Mouse (Mus musculus): Measurements from ENCODE around the gene C2. TPM values are rescaled to one million over a fixed set of nuclear protein-coding genes. Genes with fewer than 3 reads are reported as not detected.
"Not testable (repeated sequence)": the region's sequence is repeated elsewhere in the genome, so short reads cannot be mapped to it uniquely, and the experiment has no call there.

The C2 gene
- total RNA-seq, 2 experiments from 2014 or later = not detected

- ATAC-seq (replicated peaks; ENCODE audit: low FRiP score, poor library complexity, severe bottlenecking) = no peak
These were observed 57.2 kb downstream of the C2 start for GRCm38 (mm10) chr17:34840736-34841307.

- no peak for ATAC-seq (replicated peaks; ENCODE audit: low FRiP score, poor library complexity, severe bottlenecking)
These were observed 59.3 kb downstream of the C2 start for GRCm38 (mm10) chr17:34838785-34839184.

GRCm38 (mm10) chr17:34837464-34838324, 60.4 kb downstream of the C2 start:
- peak; percentile 8 for ATAC-seq (replicated peaks; ENCODE audit: low FRiP score, poor library complexity, severe bottlenecking)

- peak; percentile 94 for ATAC-seq (replicated peaks; ENCODE audit: low FRiP score, poor library complexity, severe bottlenecking)
These were observed 61.2 kb downstream of the C2 start, which contains the start of the genes Stk19 and Dxo for GRCm38 (mm10) chr17:34836856-34837221. Stk19 (minus strand) TSS chr17:34836945. Dxo (plus strand) TSS chr17:34837019.

- ATAC-seq (replicated peaks; ENCODE audit: low FRiP score, poor library complexity, severe bottlenecking) = peak; percentile 78
These were observed 61.8 kb downstream of the C2 start for GRCm38 (mm10) chr17:34836155-34836855.

- not testable (repeated sequence) for ATAC-seq (replicated peaks; ENCODE audit: low FRiP score, poor library complexity, severe bottlenecking)
These were observed 67.3 kb downstream of the C2 start for GRCm38 (mm10) chr17:34830776-34831175.

GRCm38 (mm10) chr17:34814818-34815370, 83.2 kb downstream of the C2 start:
- ATAC-seq (replicated peaks; ENCODE audit: low FRiP score, poor library complexity, severe bottlenecking) = no peak

GRCm38 (mm10) chr17:34813747-34814146, 84.3 kb downstream of the C2 start:
- ATAC-seq (replicated peaks; ENCODE audit: low FRiP score, poor library complexity, severe bottlenecking) = peak; percentile 42; the same call in 1 of the 2 replicates

Other genes starting within 250 kb of the C2 start
Only the 30 nearest of the 37 such genes appear.
- gene C4b, start 154.4 kb downstream of the C2 start, total RNA-seq (2015; ENCODE audit: low replicate concordance) = 0.38 and 0.84 TPM in 2 replicates
- gene C4b, start 154.4 kb downstream of the C2 start, total RNA-seq (2017; ENCODE audit: low replicate concordance) = not detected in 2 replicates
- gene Cyp21a1, start 93.7 kb downstream of the C2 start, total RNA-seq (2015; ENCODE audit: low replicate concordance) = not detected in 2 replicates
- gene Cyp21a1, start 93.7 kb downstream of the C2 start, total RNA-seq (2017; ENCODE audit: low replicate concordance) = not detected in 2 replicates
- gene Stk19, start 61.3 kb downstream of the C2 start, total RNA-seq (2015; ENCODE audit: low replicate concordance) = 8.3 and 8.6 TPM in 2 replicates
- 5.9 TPM in 2 replicates for gene Stk19, start 61.3 kb downstream of the C2 start, total RNA-seq (2017; ENCODE audit: low replicate concordance)
- gene Dxo, start 61.2 kb downstream of the C2 start, total RNA-seq (2015; ENCODE audit: low replicate concordance) = 6.5 and 6.9 TPM in 2 replicates
- 3.5 and 19.9 TPM in 2 replicates for gene Dxo, start 61.2 kb downstream of the C2 start, total RNA-seq (2017; ENCODE audit: low replicate concordance)
- 4.8 and 9.8 TPM in 2 replicates for gene Skiv2l, start 48.1 kb downstream of the C2 start, total RNA-seq (2015; ENCODE audit: low replicate concordance)
- 16.0 and 20.4 TPM in 2 replicates for gene Skiv2l, start 48.1 kb downstream of the C2 start, total RNA-seq (2017; ENCODE audit: low replicate concordance)
- gene Nelfe, start 47.9 kb downstream of the C2 start, total RNA-seq (2015; ENCODE audit: low replicate concordance) = 23.0 and 30.0 TPM in 2 replicates
- 16.3 and 19.7 TPM in 2 replicates for gene Nelfe, start 47.9 kb downstream of the C2 start, total RNA-seq (2017; ENCODE audit: low replicate concordance)
- gene Cfb, start 35.7 kb downstream of the C2 start, total RNA-seq (2015; ENCODE audit: low replicate concordance) = not detected in 2 replicates
- 0.43 and 0.56 TPM in 2 replicates for gene Cfb, start 35.7 kb downstream of the C2 start, total RNA-seq (2017; ENCODE audit: low replicate concordance)
- gene Zbtb12, start 18.8 kb downstream of the C2 start, total RNA-seq (2015; ENCODE audit: low replicate concordance) = 0.38 and 0.42 TPM in 2 replicates
- gene Zbtb12, start 18.8 kb downstream of the C2 start, total RNA-seq (2017; ENCODE audit: low replicate concordance) = 0.98 TPM in 1 of 2 replicates, not detected in the other
- gene Gm20547, start 16.2 kb downstream of the C2 start, total RNA-seq (2015; ENCODE audit: low replicate concordance) = 1.5 TPM in 1 of 2 replicates, not detected in the other
- gene Gm20547, start 16.2 kb downstream of the C2 start, total RNA-seq (2017; ENCODE audit: low replicate concordance) = not detected in 2 replicates
- 18.8 and 19.9 TPM in 2 replicates for gene Ehmt2, start 204 bp upstream of the C2 start, total RNA-seq (2015; ENCODE audit: low replicate concordance)
- 18.8 and 22.0 TPM in 2 replicates for gene Ehmt2, start 204 bp upstream of the C2 start, total RNA-seq (2017; ENCODE audit: low replicate concordance)
- gene Slc44a4, start 16.2 kb upstream of the C2 start, total RNA-seq (2015; ENCODE audit: low replicate concordance) = not detected in 2 replicates
- gene Slc44a4, start 16.2 kb upstream of the C2 start, total RNA-seq (2017; ENCODE audit: low replicate concordance) = not detected in 2 replicates
- gene Neu1, start 33.0 kb upstream of the C2 start, total RNA-seq (2015; ENCODE audit: low replicate concordance) = 12.3 and 12.9 TPM in 2 replicates
- gene Neu1, start 33.0 kb upstream of the C2 start, total RNA-seq (2017; ENCODE audit: low replicate concordance) = 7.0 and 8.7 TPM in 2 replicates
- 4.0 and 7.3 TPM in 2 replicates for gene Hspa1b, start 61.0 kb upstream of the C2 start, total RNA-seq (2015; ENCODE audit: low replicate concordance)
- 4.3 and 7.9 TPM in 2 replicates for gene Hspa1b, start 61.0 kb upstream of the C2 start, total RNA-seq (2017; ENCODE audit: low replicate concordance)
- not detected in 2 replicates for gene Gm20481, start 71.6 kb upstream of the C2 start, total RNA-seq (2015; ENCODE audit: low replicate concordance)
- not detected in 2 replicates for gene Gm20481, start 71.6 kb upstream of the C2 start, total RNA-seq (2017; ENCODE audit: low replicate concordance)
- gene Hspa1a, start 73.9 kb upstream of the C2 start, total RNA-seq (2015; ENCODE audit: low replicate concordance) = 1.5 and 2.9 TPM in 2 replicates
- gene Hspa1a, start 73.9 kb upstream of the C2 start, total RNA-seq (2017; ENCODE audit: low replicate concordance) = 5.0 and 5.4 TPM in 2 replicates
- gene Hspa1l, start 74.4 kb upstream of the C2 start, total RNA-seq (2015; ENCODE audit: low replicate concordance) = not detected in 2 replicates
- gene Hspa1l, start 74.4 kb upstream of the C2 start, total RNA-seq (2017; ENCODE audit: low replicate concordance) = not detected in 2 replicates
- gene Lsm2, start 83.6 kb upstream of the C2 start, total RNA-seq (2015; ENCODE audit: low replicate concordance) = 46.8 and 50.3 TPM in 2 replicates
- 11.2 and 16.7 TPM in 2 replicates for gene Lsm2, start 83.6 kb upstream of the C2 start, total RNA-seq (2017; ENCODE audit: low replicate concordance)
- gene Vars, start 102.7 kb upstream of the C2 start, total RNA-seq (2015; ENCODE audit: low replicate concordance) = 24.4 and 33.4 TPM in 2 replicates
- gene Vars, start 102.7 kb upstream of the C2 start, total RNA-seq (2017; ENCODE audit: low replicate concordance) = 37.4 and 45.0 TPM in 2 replicates
- gene Vwa7, start 118.3 kb upstream of the C2 start, total RNA-seq (2015; ENCODE audit: low replicate concordance) = not detected in 2 replicates
- not detected in 2 replicates for gene Vwa7, start 118.3 kb upstream of the C2 start, total RNA-seq (2017; ENCODE audit: low replicate concordance)
- 2.3 TPM in 1 of 2 replicates, not detected in the other for gene Sapcd1, start 129.8 kb upstream of the C2 start, total RNA-seq (2015; ENCODE audit: low replicate concordance)
- not detected in 2 replicates for gene Sapcd1, start 129.8 kb upstream of the C2 start, total RNA-seq (2017; ENCODE audit: low replicate concordance)
- gene Msh5, start 148.5 kb upstream of the C2 start, total RNA-seq (2015; ENCODE audit: low replicate concordance) = 0.38 and 1.5 TPM in 2 replicates
- 5.7 and 8.8 TPM in 2 replicates for gene Msh5, start 148.5 kb upstream of the C2 start, total RNA-seq (2017; ENCODE audit: low replicate concordance)
- 74.6 and 85.9 TPM in 2 replicates for gene Clic1, start 151.7 kb upstream of the C2 start, total RNA-seq (2015; ENCODE audit: low replicate concordance)
- gene Clic1, start 151.7 kb upstream of the C2 start, total RNA-seq (2017; ENCODE audit: low replicate concordance) = 66.9 and 68.8 TPM in 2 replicates
- 1.0 and 1.7 TPM in 2 replicates for gene Ddah2, start 160.8 kb upstream of the C2 start, total RNA-seq (2015; ENCODE audit: low replicate concordance)
- gene Ddah2, start 160.8 kb upstream of the C2 start, total RNA-seq (2017; ENCODE audit: low replicate concordance) = 2.2 TPM in 1 of 2 replicates, not detected in the other
- gene Ly6g6c, start 167.1 kb upstream of the C2 start, total RNA-seq (2015; ENCODE audit: low replicate concordance) = not detected in 2 replicates
- gene Ly6g6c, start 167.1 kb upstream of the C2 start, total RNA-seq (2017; ENCODE audit: low replicate concordance) = not detected in 2 replicates
- gene Mpig6b, start 167.9 kb upstream of the C2 start, total RNA-seq (2015; ENCODE audit: low replicate concordance) = 0.42 TPM in 1 of 2 replicates, not detected in the other
- not detected in 2 replicates for gene Mpig6b, start 167.9 kb upstream of the C2 start, total RNA-seq (2017; ENCODE audit: low replicate concordance)
- gene Ly6g6e, start 178.6 kb upstream of the C2 start, total RNA-seq (2015; ENCODE audit: low replicate concordance) = not detected in 2 replicates
- gene Ly6g6e, start 178.6 kb upstream of the C2 start, total RNA-seq (2017; ENCODE audit: low replicate concordance) = not detected in 2 replicates
- not detected in 2 replicates for gene Ly6g6d, start 179.8 kb upstream of the C2 start, total RNA-seq (2015; ENCODE audit: low replicate concordance)
- gene Ly6g6d, start 179.8 kb upstream of the C2 start, total RNA-seq (2017; ENCODE audit: low replicate concordance) = 1.4 TPM in 1 of 2 replicates, not detected in the other
- gene Ly6g6f, start 187.3 kb upstream of the C2 start, total RNA-seq (2015; ENCODE audit: low replicate concordance) = not detected in 2 replicates
- not detected in 2 replicates for gene Ly6g6f, start 187.3 kb upstream of the C2 start, total RNA-seq (2017; ENCODE audit: low replicate concordance)
- 28.1 and 36.8 TPM in 2 replicates for gene Abhd16a, start 191.0 kb upstream of the C2 start, total RNA-seq (2015; ENCODE audit: low replicate concordance)
- gene Abhd16a, start 191.0 kb upstream of the C2 start, total RNA-seq (2017; ENCODE audit: low replicate concordance) = 33.3 and 63.0 TPM in 2 replicates
- not detected in 2 replicates for gene Ly6g5c, start 210.0 kb upstream of the C2 start, total RNA-seq (2015; ENCODE audit: low replicate concordance)
- not detected in 2 replicates for gene Ly6g5c, start 210.0 kb upstream of the C2 start, total RNA-seq (2017; ENCODE audit: low replicate concordance)